Mouse (Mus musculus): ENCODE data around the gene Kncn.

The Kncn gene

DNA sequence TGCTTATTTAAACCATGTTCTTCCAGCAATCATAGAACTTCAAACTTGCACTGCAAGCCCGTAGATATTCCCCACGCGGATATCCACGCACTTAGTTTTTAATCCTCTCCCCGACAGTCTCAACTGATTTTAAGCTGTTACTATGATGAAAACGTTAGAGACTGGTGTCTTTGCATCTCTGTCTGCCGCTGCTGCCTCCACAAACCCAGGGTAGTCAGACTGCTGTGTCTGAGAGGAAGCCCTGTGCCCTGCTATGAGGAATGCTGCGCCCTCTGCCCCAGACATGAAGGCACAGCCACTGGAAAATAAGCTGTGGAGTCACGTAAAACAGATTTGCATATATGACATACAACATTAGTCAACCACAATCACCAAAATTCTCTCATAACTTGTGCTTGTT, 5.4 kb upstream of the Kncn start:
- no peak for DNase-seq (ENCODE audit: low read depth)

DNA sequence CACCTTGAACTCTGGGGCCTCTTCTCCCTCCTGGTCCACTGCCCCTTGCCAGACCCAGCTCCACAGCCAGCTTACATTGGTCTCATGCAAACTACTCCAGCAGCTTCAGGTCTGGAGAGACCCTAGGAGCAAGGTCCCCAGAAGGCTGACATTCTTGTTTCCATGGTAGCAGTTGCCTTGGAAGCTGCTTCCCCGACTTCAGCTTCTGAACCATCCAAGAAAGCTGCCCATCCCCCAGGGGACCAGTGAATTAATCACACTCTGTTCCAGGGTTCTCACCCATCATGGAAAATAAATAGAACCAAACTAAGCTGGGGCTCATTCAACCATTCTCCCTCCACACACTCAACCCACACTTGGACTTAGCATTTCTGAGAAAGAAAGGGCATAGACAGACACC, 3.0 kb upstream of the Kncn start:
- DNase-seq (ENCODE audit: low read depth): no peak

DNA sequence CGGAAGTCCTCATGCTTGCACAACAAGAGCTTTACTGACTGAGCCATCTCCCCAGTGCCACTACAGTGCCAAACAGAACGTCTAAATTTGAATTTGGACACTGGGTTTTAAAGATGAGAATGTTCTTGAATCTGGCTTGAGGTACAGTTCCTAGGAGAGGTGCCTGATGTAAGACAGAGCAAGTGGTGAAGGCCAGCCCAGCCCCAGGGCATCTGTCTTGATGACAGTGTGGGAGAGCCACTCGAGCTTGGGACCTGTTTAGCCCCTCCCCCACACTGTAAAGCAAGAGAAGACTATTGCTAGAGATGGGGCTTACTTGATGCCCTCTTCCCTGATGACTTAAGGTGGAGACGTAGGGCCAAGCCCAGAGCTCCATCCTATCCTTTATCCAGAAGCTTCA, 2.0 kb upstream of the Kncn start:
- no peak for DNase-seq (ENCODE audit: low read depth)

DNA sequence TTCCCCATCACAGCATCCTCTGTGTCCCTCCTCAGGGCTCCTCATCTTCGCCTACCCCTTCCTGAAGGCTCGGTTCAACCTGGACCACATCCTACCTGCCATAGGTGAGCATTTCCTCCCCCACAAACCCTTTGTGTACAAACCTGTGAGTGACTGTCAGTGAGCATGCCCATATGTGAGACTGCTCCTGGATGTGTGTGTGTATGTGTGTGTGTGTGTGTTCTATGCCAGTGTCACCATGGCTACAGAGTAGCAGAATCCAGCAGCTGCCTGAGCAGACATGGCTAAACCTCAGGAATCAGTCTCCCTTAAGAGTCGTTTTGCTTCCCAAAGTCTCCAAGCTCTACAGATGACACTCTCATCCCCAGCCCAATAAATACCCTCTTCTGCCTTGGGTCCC, 1.6 kb downstream of the Kncn start:
- DNase-seq (ENCODE audit: low read depth): no peak

DNA sequence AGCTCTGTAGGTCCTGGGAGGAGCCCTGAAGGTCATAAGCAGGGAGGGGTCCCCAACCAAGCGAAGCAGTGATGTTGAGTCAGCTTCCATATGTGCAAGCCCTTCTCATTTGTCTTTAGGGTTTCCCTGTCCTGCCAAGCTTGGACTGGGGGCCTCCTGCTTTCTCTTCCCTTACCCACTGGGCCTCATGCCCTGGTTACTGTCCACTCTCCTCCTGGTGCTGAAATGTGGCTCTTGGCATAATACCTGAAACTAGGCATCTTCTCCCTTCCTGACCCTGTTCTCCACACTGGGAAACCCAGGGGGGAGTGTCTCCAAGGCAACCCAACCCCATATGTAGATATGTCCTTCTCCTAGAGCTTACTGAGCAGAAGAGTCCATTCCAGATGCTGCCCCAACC, 2.7 kb downstream of the Kncn start:
- no peak for DNase-seq (ENCODE audit: low read depth)

DNA sequence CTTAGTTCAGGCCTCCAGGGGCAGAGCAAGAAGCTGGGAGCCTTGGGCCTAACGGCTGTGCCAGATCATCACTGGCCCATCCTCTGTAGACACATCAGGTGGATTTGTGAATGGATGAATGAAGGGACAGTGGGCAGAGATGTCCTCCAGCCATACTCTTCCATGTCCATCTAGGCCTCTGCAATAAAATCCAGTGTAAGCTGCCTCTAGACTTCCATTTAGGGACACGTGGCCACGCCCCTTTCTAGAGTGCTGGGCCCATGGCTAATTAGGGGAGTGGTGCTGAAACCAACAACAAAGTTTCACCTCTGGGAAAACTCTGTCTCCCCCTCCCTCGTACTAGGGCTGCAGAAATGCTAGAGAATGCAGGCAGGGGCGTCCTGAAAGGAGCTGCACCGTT, 5.9 kb downstream of the Kncn start:
- DNase-seq (ENCODE audit: low read depth): no peak

DNA sequence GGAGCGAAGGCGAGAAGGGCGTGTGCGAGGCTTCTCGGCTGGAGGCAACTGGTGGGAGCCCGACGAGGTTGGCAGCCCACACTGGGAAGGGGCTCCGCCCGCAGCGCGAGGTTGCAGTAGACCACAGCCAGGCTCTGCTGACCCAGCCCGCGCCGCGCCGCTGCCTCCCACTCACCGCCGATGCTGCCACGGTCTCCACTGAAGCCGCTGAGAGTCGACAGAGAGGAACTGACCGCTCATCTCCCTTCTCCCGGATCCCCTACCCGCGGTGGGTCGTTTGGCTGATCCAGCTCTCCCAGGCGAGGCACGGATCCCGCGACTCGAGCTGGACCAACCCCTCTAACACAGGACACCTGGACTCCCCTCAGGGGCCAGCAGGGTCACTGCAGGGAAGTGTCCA, 6.4 kb downstream of the Kncn start, which contains the start of gene 6430628N08Rik:
6430628N08Rik (plus strand) TSS at position 113 of the 400 bp plus-strand sequence.
- DNase-seq (ENCODE audit: low read depth): no peak

DNA sequence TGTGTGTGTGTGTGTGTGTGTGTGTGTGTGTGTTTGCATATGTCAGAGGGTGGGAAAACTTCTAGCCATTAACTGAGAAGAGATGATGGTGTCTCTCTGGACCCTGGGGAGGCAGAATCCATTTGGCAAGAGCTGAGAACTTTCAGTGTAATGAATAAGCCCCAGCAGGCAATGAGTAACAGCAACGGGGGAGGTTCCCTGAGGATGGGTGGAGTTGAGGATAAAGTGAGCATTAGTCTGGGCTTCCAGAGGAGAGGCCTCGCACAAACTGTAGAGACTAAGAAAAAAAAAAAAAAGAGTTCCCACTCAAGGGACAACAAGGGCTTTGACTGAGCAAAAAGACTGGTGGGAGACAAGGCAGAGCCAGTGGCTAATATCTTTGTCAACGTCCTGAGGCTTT, 10.1 kb downstream of the Kncn start:
- DNase-seq (ENCODE audit: low read depth): no peak

DNA sequence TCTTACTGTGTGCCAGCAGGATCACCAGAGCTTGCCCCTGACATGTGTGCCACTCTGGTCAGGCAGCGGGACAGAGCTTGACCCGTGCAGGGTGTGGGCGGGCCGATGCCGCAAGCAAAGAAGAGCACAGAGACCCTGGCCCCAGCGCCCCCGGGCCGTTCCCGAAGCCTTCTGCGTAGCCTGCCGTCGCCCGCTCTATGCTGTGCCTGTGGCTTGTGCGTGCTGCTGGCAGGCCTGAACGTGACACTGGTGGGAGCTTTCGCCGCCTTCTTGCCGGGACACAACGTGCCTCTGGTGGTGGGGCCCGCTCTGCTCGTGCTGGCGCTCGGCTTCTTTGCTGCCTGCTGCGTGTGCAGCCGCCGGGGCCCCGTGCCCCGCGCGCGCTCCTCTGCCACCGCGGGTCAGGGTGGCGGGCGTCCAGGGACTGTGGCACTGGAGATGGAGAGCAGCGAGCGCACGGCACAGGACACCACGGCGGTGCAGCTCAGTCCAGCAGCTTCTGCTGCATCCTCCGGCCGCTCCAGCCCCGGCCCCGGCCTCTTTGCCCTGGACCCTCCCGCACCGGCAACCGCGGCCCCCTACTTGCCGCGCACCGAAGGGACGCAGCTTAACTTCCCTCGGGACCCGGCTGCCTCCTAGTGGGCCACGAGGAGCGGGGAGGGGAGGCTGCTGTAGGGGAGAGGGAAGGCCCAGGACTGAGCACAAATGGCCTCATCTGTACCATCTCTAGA, 13.9 kb downstream of the Kncn start:
- DNase-seq (ENCODE audit: low read depth): no peak

DNA sequence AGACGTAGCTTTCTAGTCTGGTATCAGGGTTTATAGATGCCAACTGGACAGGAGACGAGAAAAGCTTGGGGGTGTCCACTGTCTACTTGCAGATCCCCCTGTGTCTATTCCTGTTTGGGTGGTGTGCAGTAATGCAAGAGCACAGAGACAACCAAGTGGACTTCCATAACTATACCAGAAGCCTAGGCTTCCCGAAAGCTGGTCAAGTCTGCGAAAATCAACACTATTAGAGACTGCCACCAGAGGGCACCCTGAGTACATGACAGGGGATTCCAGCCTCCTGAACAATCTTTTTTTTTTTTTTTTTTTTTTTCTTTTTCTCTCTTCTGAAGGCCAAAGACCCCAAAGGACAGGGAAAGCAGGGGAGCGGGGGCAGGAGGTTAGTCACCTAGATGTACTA, 18.6 kb downstream of the Kncn start:
- DNase-seq (ENCODE audit: low read depth): peak; percentile 62

DNA sequence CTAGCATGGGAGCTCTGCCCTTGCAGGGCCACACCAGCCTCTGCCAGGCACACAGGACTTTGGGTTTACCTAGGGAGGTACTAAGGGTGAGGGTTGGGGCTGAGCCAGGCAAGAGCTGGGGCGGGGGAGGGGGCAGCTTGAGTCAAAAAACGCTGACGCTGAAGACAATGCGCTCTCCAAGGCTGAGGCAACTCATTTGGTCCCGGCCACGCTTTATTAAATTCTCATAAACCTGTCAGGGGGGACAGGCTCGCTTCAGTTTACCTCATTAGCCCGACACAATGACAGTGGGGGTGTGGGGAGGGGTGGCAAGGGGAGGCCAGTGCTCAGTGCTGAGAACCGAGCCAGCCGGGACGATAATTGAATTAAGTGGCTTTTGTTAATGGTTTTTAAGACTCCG, 20.2 kb downstream of the Kncn start:
- no peak for DNase-seq (ENCODE audit: low read depth)

DNA sequence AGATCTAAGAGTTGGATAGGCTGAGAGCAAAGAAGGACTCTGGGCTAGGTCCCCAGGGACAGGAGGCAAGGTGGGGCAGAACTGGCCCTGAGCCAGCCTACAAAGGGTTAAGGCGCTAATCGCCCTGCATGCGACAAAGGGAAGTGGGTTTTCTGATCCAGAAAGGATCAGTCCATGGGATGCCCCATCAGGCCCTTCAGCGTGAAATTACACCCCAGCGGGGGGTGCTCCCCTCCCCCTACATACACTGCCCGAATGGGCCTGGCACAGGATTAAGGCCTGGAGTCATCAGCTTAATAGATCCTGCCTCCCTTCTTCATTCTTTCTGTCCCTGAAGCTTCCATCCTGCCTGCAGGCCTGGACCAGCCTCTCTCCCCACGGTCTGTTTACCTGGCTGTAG, 21.5 kb downstream of the Kncn start:
- DNase-seq (ENCODE audit: low read depth): no peak

DNA sequence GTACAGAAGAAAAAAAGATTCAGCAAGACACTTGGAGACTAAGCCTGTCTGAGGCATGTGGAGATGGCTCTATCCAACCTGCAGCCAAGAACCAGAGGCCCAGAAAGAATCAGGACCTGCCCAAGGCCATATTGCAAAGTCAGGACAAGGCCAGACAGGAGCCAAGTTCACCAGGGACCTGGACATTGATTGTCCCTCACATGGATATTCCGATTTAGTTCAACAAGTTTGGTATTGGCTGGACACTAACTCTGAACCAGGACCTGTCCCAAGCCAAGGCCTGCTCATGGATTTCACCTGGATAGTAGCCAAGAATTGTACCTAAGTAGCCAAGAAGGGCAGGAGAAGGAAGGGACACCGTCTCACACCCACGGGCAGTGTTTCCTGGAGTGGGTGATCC, 22.6 kb downstream of the Kncn start:
- no peak for DNase-seq (ENCODE audit: low read depth)

DNA sequence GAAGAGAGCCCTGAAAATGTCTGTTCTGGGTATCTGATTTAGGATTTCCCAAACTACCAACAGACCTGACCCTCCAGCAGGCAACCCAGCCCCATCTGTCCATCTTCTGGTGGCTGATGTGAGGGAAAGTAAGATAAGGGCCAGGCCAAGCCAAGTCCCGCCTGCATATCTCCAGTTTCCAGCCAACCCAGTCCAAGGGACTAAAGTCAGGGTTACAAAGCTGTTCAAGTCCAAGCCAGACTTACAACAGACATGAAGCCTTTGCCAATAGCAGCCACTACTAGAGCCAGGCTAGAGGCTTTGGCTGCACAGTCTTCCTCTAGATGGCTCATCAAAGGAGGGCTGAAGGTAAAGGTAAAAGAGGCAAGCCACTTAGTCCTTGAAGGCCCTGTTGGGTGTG, 23.8 kb downstream of the Kncn start:
- no peak for DNase-seq (ENCODE audit: low read depth)

DNA sequence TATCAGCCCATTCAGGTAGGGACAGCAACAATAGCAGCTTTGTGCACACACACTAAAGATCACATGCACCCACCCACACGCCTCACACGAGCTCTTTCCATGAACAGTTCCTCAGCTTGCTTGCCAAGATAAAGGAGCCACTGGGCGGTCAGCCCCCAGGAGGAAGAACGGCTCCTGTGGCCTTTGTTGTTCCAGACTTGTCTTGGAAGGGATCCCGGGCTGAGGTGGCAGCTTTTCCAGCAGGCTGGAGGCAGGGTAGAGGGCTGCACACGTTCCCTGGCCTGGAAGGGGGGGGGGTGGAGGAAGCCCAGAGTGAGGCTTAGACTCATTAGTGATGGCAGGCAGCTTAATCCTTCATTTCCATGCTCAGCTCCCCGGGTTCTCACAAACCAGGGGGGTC, 24.4 kb downstream of the Kncn start:
- DNase-seq (ENCODE audit: low read depth): no peak

DNA sequence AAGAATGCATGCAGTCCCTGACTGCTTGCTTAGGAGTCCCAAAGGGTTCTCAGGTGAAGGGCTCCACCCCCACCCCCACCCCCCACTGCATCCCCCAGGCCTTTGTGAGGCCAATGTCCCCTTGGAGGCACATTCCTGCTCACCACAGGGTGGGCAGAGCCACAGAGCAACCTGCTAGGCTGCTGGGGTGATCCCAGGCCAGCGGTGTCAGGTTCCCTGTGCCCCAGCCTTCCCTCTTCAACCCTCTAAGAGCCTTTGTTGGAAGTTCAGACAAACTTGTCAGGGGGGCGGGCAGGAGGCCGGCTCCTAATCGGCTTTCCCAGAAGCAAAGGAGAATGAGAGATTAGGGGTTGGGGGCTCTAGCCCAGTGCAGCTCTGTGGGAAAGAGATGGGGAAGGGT, 27.4 kb downstream of the Kncn start:
- DNase-seq (ENCODE audit: low read depth): no peak

DNA sequence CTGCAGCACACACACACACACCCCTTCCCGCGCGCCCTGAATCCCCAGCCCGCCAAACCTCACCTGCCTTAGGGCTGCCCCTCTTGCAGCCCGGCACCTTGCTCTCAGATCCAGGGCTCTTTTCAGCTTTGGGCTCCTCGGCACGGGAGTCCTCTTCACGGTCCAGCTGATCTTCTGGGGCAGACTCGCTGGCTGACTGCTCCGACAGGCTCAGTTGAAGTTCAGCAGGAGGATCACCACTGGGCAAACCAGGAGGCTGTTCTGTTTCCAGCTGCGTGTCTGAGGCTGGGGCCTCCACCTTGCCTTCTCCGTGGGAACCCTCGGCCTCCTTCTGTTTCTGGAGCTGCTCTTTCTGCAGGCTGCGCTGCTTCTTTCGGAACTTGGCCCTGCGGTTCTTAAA, 35.7 kb downstream of the Kncn start:
- DNase-seq (ENCODE audit: low read depth): no peak

DNA sequence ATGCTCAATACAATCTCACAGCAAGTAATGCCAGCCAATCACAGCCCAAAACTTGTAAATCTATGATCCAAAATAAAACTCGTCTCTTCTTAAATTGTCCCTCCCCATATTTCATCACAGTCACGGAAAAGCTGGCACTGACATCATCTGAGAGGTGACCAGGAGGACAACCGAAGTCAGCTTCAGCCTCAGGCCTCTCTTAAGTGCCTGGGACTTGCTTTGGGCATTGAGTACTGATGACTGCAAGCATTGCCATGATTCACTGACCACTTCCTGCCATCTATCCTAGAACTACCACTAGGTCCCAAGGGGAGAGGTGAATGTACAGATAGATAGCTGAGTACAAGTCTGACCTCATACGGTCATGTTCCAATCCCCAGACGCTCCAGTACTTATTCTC, 38.5 kb downstream of the Kncn start:
- DNase-seq (ENCODE audit: low read depth): no peak

DNA sequence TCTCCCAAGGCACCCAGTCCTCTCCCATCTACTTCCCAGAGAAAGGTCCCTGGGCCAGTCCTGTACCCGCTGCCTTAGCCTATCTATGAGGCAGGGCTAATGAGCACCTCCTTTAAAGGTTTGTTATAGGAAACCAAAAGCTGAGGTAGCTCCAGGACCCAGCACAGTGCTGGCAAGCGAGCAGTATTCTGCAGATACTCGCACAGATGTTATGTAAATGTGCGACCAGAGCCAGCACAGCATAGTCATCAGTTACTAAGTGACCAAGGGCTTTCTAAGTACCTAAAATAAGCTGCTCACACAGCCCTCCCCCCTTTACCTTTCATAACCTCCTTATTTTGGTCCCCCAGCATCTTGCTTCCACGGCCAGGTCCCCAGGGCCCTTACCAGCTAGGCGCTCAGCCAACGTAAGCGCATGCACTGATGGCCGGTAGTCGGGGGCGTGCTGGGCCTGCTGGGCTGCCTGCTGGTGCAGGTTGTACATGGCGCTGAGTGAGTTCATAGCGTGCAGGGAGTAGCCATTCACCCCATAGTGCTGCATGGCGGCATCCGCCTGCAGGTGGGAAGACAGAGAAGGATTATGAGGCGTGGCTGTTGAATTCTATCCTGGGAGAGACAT, 39.2 kb downstream of the Kncn start:
- no peak for DNase-seq (ENCODE audit: low read depth)

DNA sequence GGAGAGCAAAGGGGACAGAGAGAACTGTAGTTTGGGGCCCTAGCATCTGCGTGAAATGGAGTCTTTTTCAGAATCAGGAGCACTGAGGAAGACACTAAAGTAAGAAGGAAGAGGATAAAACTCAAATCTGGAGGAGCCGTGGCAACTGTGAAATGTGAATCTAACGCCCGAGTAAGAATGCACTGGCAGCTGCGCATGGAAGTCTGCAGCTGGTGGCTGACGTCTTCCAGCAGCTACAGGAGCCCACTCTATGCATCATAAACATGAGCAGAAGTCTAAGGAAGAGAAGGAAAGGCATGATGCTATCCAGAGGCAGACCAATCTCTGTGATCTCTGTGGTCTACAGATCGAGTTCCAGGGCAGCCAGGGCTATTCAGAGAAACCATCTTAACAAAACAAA, 43.4 kb downstream of the Kncn start:
- no peak for DNase-seq (ENCODE audit: low read depth)

DNA sequence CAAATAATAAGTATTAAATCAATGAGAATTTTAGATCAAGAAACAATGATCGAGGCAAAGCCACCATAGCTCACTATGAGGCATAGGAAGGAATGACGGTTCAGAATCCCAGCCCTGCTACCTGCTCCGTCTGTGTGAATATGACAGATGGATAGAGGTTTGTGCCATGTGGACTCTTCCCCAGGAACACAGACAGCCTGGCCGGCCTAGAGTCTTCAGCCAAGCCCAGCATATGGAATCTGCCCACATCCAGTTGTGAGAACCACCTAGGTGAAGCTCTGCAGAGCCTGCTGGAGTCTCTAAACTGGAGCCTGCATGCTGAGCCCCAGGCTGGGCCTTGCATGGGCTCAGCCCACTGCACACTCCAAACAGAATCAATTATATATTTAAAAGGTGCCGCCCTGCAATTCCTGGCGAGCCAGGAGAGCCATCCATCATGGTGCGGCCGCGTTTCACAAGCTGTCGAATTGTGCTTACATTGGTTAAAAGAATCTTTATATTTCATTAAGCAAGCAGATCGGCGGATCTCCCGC, 47.4 kb downstream of the Kncn start:
- DNase-seq (ENCODE audit: low read depth): no peak

DNA sequence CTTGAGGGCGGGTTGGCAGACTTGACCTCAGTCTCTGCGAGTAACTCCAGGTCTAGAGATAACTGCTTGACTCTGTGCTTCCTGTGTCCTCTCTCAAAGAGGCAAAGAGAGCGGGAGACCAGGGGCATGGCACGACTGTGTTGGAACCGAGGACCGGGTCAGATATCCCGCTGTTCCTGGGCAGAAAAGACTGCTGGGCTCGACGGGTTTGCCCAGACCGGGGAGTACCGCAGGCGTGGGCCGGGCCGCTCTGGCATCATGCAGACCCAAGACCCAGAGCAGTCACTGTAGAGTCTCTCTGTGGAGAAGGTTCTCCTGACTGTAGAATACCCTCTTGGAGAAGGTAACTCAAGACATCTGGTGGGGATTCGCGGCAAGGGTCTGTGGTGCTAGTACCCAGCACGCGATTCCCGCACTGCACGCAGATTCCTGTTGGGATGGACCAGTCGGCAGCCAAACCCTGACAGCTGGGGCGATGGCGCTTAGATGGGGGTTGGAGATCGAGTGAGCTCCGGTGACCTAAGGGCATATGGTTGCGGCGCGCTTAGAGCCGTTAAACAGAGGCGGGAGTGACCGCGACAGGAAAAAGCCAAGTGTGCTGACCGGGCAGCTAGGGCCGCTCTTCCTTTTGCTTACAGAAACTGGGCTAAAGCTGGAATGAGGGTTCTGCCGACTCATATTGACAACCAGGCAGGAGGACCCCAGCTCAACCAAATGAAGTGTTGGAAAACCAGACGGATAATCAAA, 51.8 kb downstream of the Kncn start:
- DNase-seq (ENCODE audit: low read depth): no peak

DNA sequence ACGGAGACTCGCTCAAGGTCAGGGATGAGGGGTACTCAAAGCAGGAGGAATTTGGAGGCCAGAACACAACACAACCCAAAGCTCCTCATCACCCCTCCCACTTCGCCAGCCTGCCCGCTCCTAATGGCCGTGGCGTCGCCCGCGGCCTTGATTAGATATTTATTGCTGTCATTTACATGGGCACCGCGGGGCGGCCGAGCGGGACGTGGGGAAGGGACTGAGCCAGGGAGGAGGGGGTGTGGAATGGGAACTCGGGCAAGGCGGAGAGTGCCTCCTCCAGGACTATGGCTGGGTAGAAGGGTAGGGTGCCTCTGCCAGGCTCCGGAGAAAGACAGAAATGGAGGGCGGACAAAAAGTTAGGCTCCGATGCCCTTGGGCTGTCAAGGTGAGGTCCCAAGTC, 52.4 kb downstream of the Kncn start:
- no peak for DNase-seq (ENCODE audit: low read depth)

Measured in c-Kit-positive CD71-negative TER-119-negative erythroid progenitor cells, embryonic 14.5 days (primary cell).